Mouse (Mus musculus) brain, embryonic 14.5 days (tissue): Measurements from ENCODE around the gene Gadd45gip1. TPM values are rescaled to one million over a fixed set of nuclear protein-coding genes. Genes with fewer than 3 reads are reported as not detected.

Experiments used
- DNase-seq: peaks from one replicate; pipeline ENCODE4 v3.0.0-alpha.2; 2011; ENCODE audit warnings: low read depth
- CTCF ChIP-seq: fragments of 200-500 bp; IDR thresholded peaks from 2 replicates; pipeline ENCODE4 v1.5.1; 2012; ENCODE audit warnings: inconsistent platforms, mild to moderate bottlenecking, moderate library complexity, borderline replicate concordance; ENCODE audit not compliant: insufficient read depth, insufficient read length; ENCODE audit errors: extremely low read depth
- POLR2A ChIP-seq: fragments of 200-500 bp; IDR thresholded peaks from 2 replicates; pipeline ENCODE4 v1.6.1; 2012; ENCODE audit warnings: mild to moderate bottlenecking, inconsistent platforms, borderline replicate concordance; ENCODE audit not compliant: poor library complexity, insufficient read depth, insufficient read length, severe bottlenecking; ENCODE audit errors: extremely low read depth
- polyA plus RNA-seq: library from polyadenylated mRNA; depleted of rRNA; stranded (reverse); fragments of >200 nt; gene quantifications from 2 replicates; pipeline ENCODE4 v1.2.3, GENCODE M21; 2012; rRNA removed

Gene Gadd45gip1
- 30.1 and 39.2 TPM in 2 replicates for polyA plus RNA-seq

GRCm38 (mm10) chr8:84831490-84831889, at the start of gene Gadd45gip1:
Gene Gadd45gip1, plus strand, starts transcription at chr8:84831522.
- TF ChIP-seq POLR2A (no peak), CTCF (no peak)
- DNase-seq = peak; percentile 20

GRCm38 (mm10) chr8:84781686-84782505, 49.4 kb upstream of the Gadd45gip1 start:
- peak; percentile 42 for DNase-seq

GRCm38 (mm10) chr8:84782680-84783079, 48.6 kb upstream of the Gadd45gip1 start:
- DNase-seq = peak; percentile 68
- no peak for TF ChIP-seq CTCF
- TF ChIP-seq POLR2A = no peak

More at GRCm38 (mm10) chr8:84781686-84782505, 49.4 kb upstream of the Gadd45gip1 start:
- no peak for TF ChIP-seq POLR2A
- no peak for TF ChIP-seq CTCF

GRCm38 (mm10) chr8:84783198-84783918, 48.0 kb upstream of the Gadd45gip1 start:
- TF ChIP-seq POLR2A = no peak
- no peak for TF ChIP-seq CTCF
- no peak for DNase-seq

DNA sequence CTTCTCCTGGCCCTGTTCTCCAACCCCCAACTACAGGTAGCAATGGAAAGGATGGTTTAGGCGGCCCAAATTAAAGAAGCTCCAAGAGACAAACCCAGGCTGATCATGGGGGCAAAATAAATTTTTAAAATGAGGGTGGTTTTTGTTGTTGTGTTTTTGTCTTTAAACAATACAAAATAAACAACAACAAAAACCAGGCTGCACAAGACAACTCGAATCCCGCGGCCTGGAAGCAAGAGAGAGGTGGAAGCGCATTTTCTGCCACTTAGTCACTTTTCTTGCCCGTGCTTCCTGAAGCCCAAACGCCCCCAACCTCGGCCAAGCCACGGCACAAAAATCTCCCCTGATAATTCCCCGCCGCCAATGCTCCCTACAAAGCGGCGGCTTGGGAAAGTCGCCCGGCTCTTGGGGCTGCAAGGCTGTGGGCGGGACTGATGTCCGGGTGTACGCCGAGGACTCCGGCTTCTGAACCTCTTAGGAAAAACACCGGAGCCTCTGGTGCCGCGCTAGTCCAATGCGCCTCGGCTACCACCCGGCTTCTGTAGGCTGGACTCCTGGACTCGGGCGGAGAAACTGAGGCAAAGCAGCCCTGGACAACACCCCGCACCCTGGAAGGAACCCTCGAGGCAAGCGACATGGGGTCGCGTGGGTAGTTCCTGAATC, 47.3 kb upstream of the Gadd45gip1 start:
- TF ChIP-seq POLR2A (no peak), CTCF (no peak)
- DNase-seq = peak; percentile 49

- peak; percentile 37 for DNase-seq
- no peak for TF ChIP-seq POLR2A
- no peak for TF ChIP-seq CTCF
Observed at GRCm38 (mm10) chr8:84784681-84785505, 46.4 kb upstream of the Gadd45gip1 start.

GRCm38 (mm10) chr8:84785506-84785755, 45.9 kb upstream of the Gadd45gip1 start:
- TF ChIP-seq CTCF (no peak), POLR2A (no peak)
- no peak for DNase-seq

- peak; percentile 50 for DNase-seq
- TF ChIP-seq POLR2A (no peak), CTCF (no peak)
Observed at GRCm38 (mm10) chr8:84785756-84786677, 45.3 kb upstream of the Gadd45gip1 start.

- no peak for TF ChIP-seq CTCF
- TF ChIP-seq POLR2A = no peak
- no peak for DNase-seq
Observed at GRCm38 (mm10) chr8:84786801-84787467, 44.4 kb upstream of the Gadd45gip1 start.

- peak; percentile 83 for DNase-seq
- TF ChIP-seq CTCF (no peak), POLR2A (no peak)
Observed at GRCm38 (mm10) chr8:84787523-84788302, 43.6 kb upstream of the Gadd45gip1 start.
